Mouse (Mus musculus): ENCODE results near the gene Adprhl1.

GRCm38 (mm10) chr8:13206290-13206689 lies 47.7 kb downstream of the Adprhl1 start:
- TF ChIP-seq GATA1 (IDR thresholded peaks at IDR 0.05; ENCODE audit: low read length) (no peak), TAL1 (IDR thresholded peaks at IDR 0.05; ENCODE audit: low read length) (no peak)

Measured in erythroblast, embryonic 14.5 days (primary cell).